Mouse (Mus musculus) MEL (cell line): ENCODE results near the gene Dnase1l2. TPM values are rescaled to one million over a fixed set of nuclear protein-coding genes. Genes with fewer than 3 reads are reported as not detected.

ENCODE experiments used
- DNase-seq: peaks from one replicate; pipeline ENCODE4 v3.0.0; 2011; ENCODE audit warnings: low read depth, low spot score
- H3K27ac ChIP-seq: 2 replicates; pipeline ENCODE4 v1.5.1; 2012; ENCODE audit warnings: low read depth, mild to moderate bottlenecking, control low read depth, low read length, moderate library complexity; ENCODE audit not compliant: control insufficient read depth
- H3K27me3 ChIP-seq, 2 experiments: fragments of 150-350 bp in 1 of 2; sonication (generic) in 1 of 2; 2 replicates each; pipeline ENCODE4 v1.6.1; 2012; ENCODE audit warnings: low read length in 2 of 2, mild to moderate bottlenecking in 2 of 2, improper control_type of control experiment in 1 of 2, moderate library complexity in 1 of 2; ENCODE audit not compliant: insufficient read depth in 2 of 2, control insufficient read depth in 1 of 2
- H3K36me3 ChIP-seq, 2 experiments: 2 replicates each; pipeline ENCODE4 v1.6.1; 2012 to 2014; ENCODE audit warnings: low read length in 2 of 2, improper control_type of control experiment in 1 of 2, inconsistent platforms in 1 of 2, mild to moderate bottlenecking in 1 of 2; ENCODE audit not compliant: insufficient read depth in 2 of 2, control insufficient read depth in 1 of 2
- H3K4me1 ChIP-seq, 2 experiments: fragments of 150-350 bp in 1 of 2; sonication (generic) in 1 of 2; 2 replicates each; pipeline ENCODE4 v1.6.1; 2012; ENCODE audit warnings: low read length in 2 of 2, improper control_type of control experiment in 1 of 2, mild to moderate bottlenecking in 1 of 2; ENCODE audit not compliant: insufficient read depth in 2 of 2, control insufficient read depth in 1 of 2
- H3K4me3 ChIP-seq, 2 experiments: fragments of 150-350 bp in 1 of 2; sonication (generic) in 1 of 2; 2 replicates each; pipeline ENCODE4 v1.5.1; 2012; ENCODE audit warnings: low read depth in 2 of 2, low read length in 2 of 2, mild to moderate bottlenecking in 2 of 2, moderate library complexity in 2 of 2, control low read depth in 1 of 2, improper control_type of control experiment in 1 of 2; ENCODE audit not compliant: control insufficient read depth in 1 of 2, insufficient read depth in 1 of 2
- H3K79me2 ChIP-seq: 2 replicates; pipeline ENCODE4 v1.6.1; 2012; ENCODE audit warnings: mild to moderate bottlenecking, low read length, moderate library complexity; ENCODE audit not compliant: control insufficient read depth, poor library complexity, insufficient read depth
- H3K9ac ChIP-seq: 2 replicates; pipeline ENCODE4 v1.6.1; 2012; ENCODE audit warnings: low read depth, mild to moderate bottlenecking, control low read depth, low read length, moderate library complexity; ENCODE audit not compliant: control insufficient read depth, poor library complexity, severe bottlenecking
- H3K9me3 ChIP-seq: fragments of 150-350 bp; sonication (generic); replicated peaks from 2 replicates; pipeline ENCODE4 v1.6.1; 2012; ENCODE audit warnings: mild to moderate bottlenecking, low read length, improper control_type of control experiment, moderate library complexity; ENCODE audit not compliant: insufficient read depth
- CHD2 ChIP-seq: IDR thresholded peaks from 2 replicates; pipeline ENCODE4 v1.6.1; 2011; ENCODE audit warnings: low read length, improper control_type of control experiment
- CTCF ChIP-seq, 3 experiments: IDR thresholded peaks in 2 of 3; conservative IDR thresholded peaks in 1 of 3; 2 replicates each; pipeline ENCODE4 v1.5.1; 2011 to 2012; ENCODE audit warnings: low read length in 3 of 3, low read depth in 2 of 3, mild to moderate bottlenecking in 2 of 3, improper control_type of control experiment in 1 of 3, inconsistent platforms in 1 of 3, mixed read lengths in 1 of 3, moderate library complexity in 1 of 3; ENCODE audit not compliant: control insufficient read depth in 1 of 3, insufficient read depth in 1 of 3, poor library complexity in 1 of 3, severe bottlenecking in 1 of 3
- E2F4 ChIP-seq: IDR thresholded peaks from 2 replicates; pipeline ENCODE4 v1.6.1; 2011; ENCODE audit warnings: low read depth, low read length, improper control_type of control experiment, borderline replicate concordance
- ELF1 ChIP-seq: IDR thresholded peaks from 2 replicates; pipeline ENCODE4 v1.6.1; 2014; ENCODE audit warnings: low read depth, mild to moderate bottlenecking, inconsistent platforms, low read length, improper control_type of control experiment, moderate library complexity
- GATA1 ChIP-seq: IDR thresholded peaks from 2 replicates; pipeline ENCODE4 v1.6.1; 2011; ENCODE audit warnings: low read depth, low read length, improper control_type of control experiment
- HCFC1 ChIP-seq: IDR thresholded peaks from 2 replicates; pipeline ENCODE4 v1.6.1; 2012; ENCODE audit warnings: low read depth, mild to moderate bottlenecking, inconsistent platforms, low read length, improper control_type of control experiment, moderate library complexity
- KAT2A ChIP-seq: conservative IDR thresholded peaks from 2 replicates; pipeline ENCODE4 v1.6.1; 2012; ENCODE audit warnings: low read depth, low read length, improper control_type of control experiment, inconsistent platforms
- MAX ChIP-seq: IDR thresholded peaks from 2 replicates; pipeline ENCODE4 v1.6.1; 2011; ENCODE audit warnings: low read length, improper control_type of control experiment
- NELFE ChIP-seq: IDR thresholded peaks from 2 replicates; pipeline ENCODE4 v1.6.1; 2011; ENCODE audit warnings: low read depth, low read length, improper control_type of control experiment
- POLR2AphosphoS2 ChIP-seq: IDR thresholded peaks from 2 replicates; pipeline ENCODE4 v1.6.1; 2011; ENCODE audit warnings: low read length, improper control_type of control experiment
- RAD21 ChIP-seq: IDR thresholded peaks from 2 replicates; pipeline ENCODE4 v1.6.1; 2011; ENCODE audit warnings: mild to moderate bottlenecking, low read depth, low read length, improper control_type of control experiment
- SMC3 ChIP-seq: IDR thresholded peaks from 2 replicates; pipeline ENCODE4 v1.6.1; 2011; ENCODE audit warnings: low read depth, low read length, improper control_type of control experiment
- TAL1 ChIP-seq: IDR thresholded peaks from 2 replicates; pipeline ENCODE4 v1.6.1; 2012; ENCODE audit warnings: mild to moderate bottlenecking, inconsistent platforms, low read length, moderate library complexity, mixed read lengths
- UBTF ChIP-seq: IDR thresholded peaks from 2 replicates; pipeline ENCODE4 v1.6.1; 2012; ENCODE audit warnings: low read depth, mild to moderate bottlenecking, inconsistent platforms, low read length, improper control_type of control experiment, moderate library complexity, borderline replicate concordance; ENCODE audit not compliant: insufficient read depth
- USF1 ChIP-seq: IDR thresholded peaks from 2 replicates; pipeline ENCODE4 v1.6.1; 2014; ENCODE audit warnings: low read depth, mild to moderate bottlenecking, inconsistent platforms, low read length, improper control_type of control experiment, moderate library complexity
- USF2 ChIP-seq, 2 experiments: IDR thresholded peaks; 2 replicates each; pipeline ENCODE4 v1.6.1; 2011 to 2012; ENCODE audit warnings: improper control_type of control experiment in 2 of 2, low read length in 2 of 2, borderline replicate concordance in 1 of 2, inconsistent platforms in 1 of 2, low read depth in 1 of 2, mild to moderate bottlenecking in 1 of 2; ENCODE audit not compliant: insufficient read depth in 1 of 2
- ZC3H11A ChIP-seq: IDR thresholded peaks from 2 replicates; pipeline ENCODE4 v1.6.1; 2012; ENCODE audit warnings: low read depth, mild to moderate bottlenecking, inconsistent platforms, low read length, improper control_type of control experiment
- ZKSCAN1 ChIP-seq: IDR thresholded peaks from 2 replicates; pipeline ENCODE4 v1.6.1; 2012; ENCODE audit warnings: low read depth, mild to moderate bottlenecking, inconsistent platforms, low read length, improper control_type of control experiment, moderate library complexity
- polyA plus RNA-seq, 2 experiments: library from polyadenylated mRNA; stranded (reverse) in 1 of 2; unstranded in 1 of 2; fragments of >175 nt in 1 of 2; fragments of >200 nt in 1 of 2; gene quantifications; 2 replicates each; pipeline versions ENCODE4 v1.2.1 to v1.2.4; 2012; ENCODE audit warnings: low replicate concordance in 2 of 2, low read depth in 1 of 2; ENCODE audit not compliant: insufficient read length in 2 of 2, insufficient read depth in 1 of 2, missing spikeins in 1 of 2
- total RNA-seq: library from RNA; depleted of rRNA; stranded (reverse); fragments of 300-350 nt; gene quantifications from 2 replicates; pipeline ENCODE4 v1.2.3, GENCODE M21; 2012

Gene Dnase1l2
- total and polyA plus RNA-seq, 3 experiments, result 0.62 to 1.8 TPM; not detected in 1

- DNase-seq, result no peak
- no peak overlapping the region for H3K9ac ChIP-seq
These were observed 798 bp downstream of the Dnase1l2 start for GRCm38 (mm10) chr17:24442107-24442506.

GRCm38 (mm10) chr17:24441148-24441547 lies 1.8 kb downstream of the Dnase1l2 start:
- Histone ChIP-seq H3K9ac (no peak overlapping the region), H3K27me3 (no peaks in the 10 kb centered on the region), H3K9me3 (no peaks in the 10 kb centered on the region), H3K79me2 (no peaks in the 10 kb centered on the region), H3K4me3 (no peak overlapping the region), H3K27ac (no peak overlapping the region), H3K4me1 (no peaks in the 10 kb centered on the region), H3K36me3 (no peaks in the 10 kb centered on the region; a peak in 1 of 4 replicates)
- TF ChIP-seq TAL1 (no peak), CTCF (IDR thresholded peaks at IDR 0.05 in 2 of 3, conservative IDR thresholded peaks at IDR 0.05 in 1 of 3; ENCODE audit: control insufficient read depth in 1 of 3, insufficient read depth in 1 of 3, low read depth in 2 of 3, low read length in 3 of 3, poor library complexity in 1 of 3, severe bottlenecking in 1 of 3) (peak; percentile 34 to 57 (median 53); a peak in 5 of 6 replicates), GATA1 (no peak), RAD21 (peak; percentile 42), ZC3H11A (peak; percentile 14; the same call in 1 of the 2 replicates), SMC3 (peak; percentile 52), USF2 (IDR thresholded peaks at IDR 0.05; ENCODE audit: borderline replicate concordance in 1 of 2, insufficient read depth in 1 of 2, low read depth in 1 of 2, low read length in 2 of 2) (no peak), E2F4 (no peak), MAX (no peak)
- peak; percentile 47 for DNase-seq

More at GRCm38 (mm10) chr17:24442107-24442506, 798 bp downstream of the Dnase1l2 start:
- H3K4me1 ChIP-seq, result no peaks in the 10 kb centered on the region
- no peaks in the 10 kb centered on the region for H3K27me3 ChIP-seq
- H3K4me3 ChIP-seq, result no peak overlapping the region
- H3K27ac ChIP-seq, result no peak overlapping the region
- no peaks in the 10 kb centered on the region for H3K9me3 ChIP-seq
- no peaks in the 10 kb centered on the region for H3K79me2 ChIP-seq
- TF ChIP-seq E2F4 (no peak), ELF1 (no peak), CHD2 (no peak), ZKSCAN1 (no peak), POLR2AphosphoS2 (no peak), UBTF (no peak), KAT2A (no peak), NELFE (no peak), CTCF (IDR thresholded peaks at IDR 0.05 in 2 of 3, conservative IDR thresholded peaks at IDR 0.05 in 1 of 3; ENCODE audit: control insufficient read depth in 1 of 3, insufficient read depth in 1 of 3, low read depth in 2 of 3, low read length in 3 of 3, poor library complexity in 1 of 3, severe bottlenecking in 1 of 3) (no peak), HCFC1 (no peak), USF1 (no peak)
- H3K36me3 ChIP-seq, result no peaks in the 10 kb centered on the region; a peak in 1 of 4 replicates
